Mouse (Mus musculus) E14TG2a.4 (cell line): ENCODE measurements around the gene Antxr2.

Source experiments
- CTCF ChIP-seq: conservative IDR thresholded peaks from 2 replicates; pipeline ENCODE4 v1.5.1; 2014; ENCODE audit warnings: low read length
- NANOG ChIP-seq: IDR thresholded peaks from 2 replicates; pipeline ENCODE4 v1.6.1; 2014; ENCODE audit warnings: borderline replicate concordance, low read length, mixed read lengths
- POU5F1 ChIP-seq: IDR thresholded peaks from 2 replicates; pipeline ENCODE4 v1.6.1; 2014; ENCODE audit warnings: low read length, borderline replicate concordance

DNA sequence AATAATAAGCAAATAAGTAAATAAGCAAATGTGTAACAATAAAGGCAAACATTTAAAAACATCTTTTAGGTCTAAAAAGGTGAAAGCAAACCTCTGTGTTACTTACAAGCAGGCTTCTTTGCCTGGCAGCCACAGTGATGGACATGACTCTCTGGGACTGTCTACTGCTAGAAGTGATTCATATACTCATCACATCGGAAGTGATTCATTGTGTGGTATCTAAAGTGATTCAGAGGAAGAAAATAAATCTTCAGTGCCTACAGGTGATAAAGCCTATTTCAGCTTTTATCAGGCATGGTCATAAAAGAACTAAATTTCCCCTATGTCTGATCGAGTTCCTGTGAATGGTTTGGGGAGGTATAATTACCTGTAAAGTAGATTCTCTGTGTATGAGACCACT is 4.1 kb upstream of the Antxr2 start:
- TF ChIP-seq CTCF (no peak), NANOG (no peak), POU5F1 (no peak)
